Mouse (Mus musculus): ENCODE data around the gene Scn5a. TPM values are rescaled to one million over a fixed set of nuclear protein-coding genes. Genes with fewer than 3 reads are reported as not detected.

The Scn5a gene
- total and polyA plus RNA-seq, 3 experiments: 0.03 TPM; not detected in 2

DNA sequence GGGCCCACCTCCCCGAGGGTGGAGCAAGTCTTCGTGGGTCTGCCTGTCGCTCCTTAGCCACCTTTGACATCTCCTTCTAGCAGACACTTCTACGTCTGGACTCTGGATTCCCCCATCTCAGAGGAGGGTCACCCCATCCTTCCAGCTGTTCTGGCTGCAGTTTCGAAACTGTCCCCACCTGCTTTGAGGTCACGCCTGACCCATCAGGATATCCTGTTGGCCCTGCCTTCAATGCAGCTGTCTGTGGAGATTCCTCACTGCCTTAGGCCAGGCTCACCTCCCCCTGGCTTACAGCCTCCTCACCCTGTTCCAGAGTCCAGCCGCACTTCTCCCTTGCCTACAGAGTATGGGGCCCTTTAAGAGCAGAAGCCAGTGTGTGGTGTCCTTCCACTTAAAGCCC, 79.9 kb downstream of the Scn5a start:
- Histone ChIP-seq H3K4me3 (ENCODE audit: control insufficient read depth in 1 of 2, insufficient read depth in 1 of 2, low read depth in 2 of 2, low read length in 2 of 2) (no peak overlapping the region), H3K9me3 (replicated peaks; ENCODE audit: insufficient read depth, low read length) (no peaks in the 10 kb centered on the region), H3K27ac (ENCODE audit: control insufficient read depth, low read depth, low read length) (no peak overlapping the region), H3K36me3 (ENCODE audit: control insufficient read depth in 1 of 2, insufficient read depth in 2 of 2, low read length in 2 of 2) (no peaks in the 10 kb centered on the region), H3K27me3 (ENCODE audit: control insufficient read depth in 1 of 2, insufficient read depth in 2 of 2, low read length in 2 of 2) (no peaks in the 10 kb centered on the region), H3K79me2 (ENCODE audit: control insufficient read depth, insufficient read depth, low read length, poor library complexity) (no peaks in the 10 kb centered on the region), H3K4me1 (ENCODE audit: control insufficient read depth in 1 of 2, insufficient read depth in 2 of 2, low read length in 2 of 2) (no peaks in the 10 kb centered on the region), H3K9ac (ENCODE audit: control insufficient read depth, low read depth, low read length, poor library complexity, severe bottlenecking) (no peak overlapping the region)
- no peak for DNase-seq (ENCODE audit: low read depth, low spot score)
- TF ChIP-seq EP300 (IDR thresholded peaks at IDR 0.05; ENCODE audit: low read depth in 1 of 2, low read length in 2 of 2): no peak
- TF ChIP-seq UBTF (IDR thresholded peaks at IDR 0.05; ENCODE audit: borderline replicate concordance, insufficient read depth, low read depth, low read length): no peak
- no peak for TF ChIP-seq RAD21 (IDR thresholded peaks at IDR 0.05; ENCODE audit: low read depth, low read length)

DNA sequence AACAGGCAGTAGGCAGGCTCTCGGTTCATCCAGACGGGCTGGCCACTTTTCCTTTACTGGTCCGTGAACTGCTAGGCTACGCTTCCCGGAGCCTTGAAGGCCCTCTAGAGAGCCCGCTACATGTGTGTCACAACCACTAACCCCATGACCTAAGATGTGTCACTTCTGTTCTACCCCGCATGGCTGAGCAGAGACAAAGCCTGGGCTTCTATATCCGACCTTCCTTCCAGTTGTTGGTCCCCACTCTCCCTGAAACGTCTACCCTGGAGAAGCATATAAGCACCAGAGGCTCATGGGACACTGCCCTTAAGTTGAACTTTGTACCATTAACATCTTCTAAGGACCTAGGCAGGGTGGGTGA, 80.6 kb downstream of the Scn5a start:
- no peaks in the 10 kb centered on the region for H3K4me1 ChIP-seq (ENCODE audit: control insufficient read depth in 1 of 2, insufficient read depth in 2 of 2, low read length in 2 of 2)
- H3K4me3 ChIP-seq (ENCODE audit: control insufficient read depth in 1 of 2, insufficient read depth in 1 of 2, low read depth in 2 of 2, low read length in 2 of 2): no peak overlapping the region
- no peak overlapping the region for H3K27ac ChIP-seq (ENCODE audit: control insufficient read depth, low read depth, low read length)
- H3K9me3 ChIP-seq (replicated peaks; ENCODE audit: insufficient read depth, low read length): no peaks in the 10 kb centered on the region
- no peaks in the 10 kb centered on the region for H3K36me3 ChIP-seq (ENCODE audit: control insufficient read depth in 1 of 2, insufficient read depth in 2 of 2, low read length in 2 of 2)
- no peak for DNase-seq (ENCODE audit: low read depth, low spot score)
- H3K27me3 ChIP-seq (ENCODE audit: control insufficient read depth in 1 of 2, insufficient read depth in 2 of 2, low read length in 2 of 2): no peaks in the 10 kb centered on the region
- no peak for TF ChIP-seq UBTF (IDR thresholded peaks at IDR 0.05; ENCODE audit: borderline replicate concordance, insufficient read depth, low read depth, low read length)
- TF ChIP-seq EP300 (IDR thresholded peaks at IDR 0.05; ENCODE audit: low read depth in 1 of 2, low read length in 2 of 2): no peak
- H3K9ac ChIP-seq (ENCODE audit: control insufficient read depth, low read depth, low read length, poor library complexity, severe bottlenecking): no peak overlapping the region
- H3K79me2 ChIP-seq (ENCODE audit: control insufficient read depth, insufficient read depth, low read length, poor library complexity): no peaks in the 10 kb centered on the region

DNA sequence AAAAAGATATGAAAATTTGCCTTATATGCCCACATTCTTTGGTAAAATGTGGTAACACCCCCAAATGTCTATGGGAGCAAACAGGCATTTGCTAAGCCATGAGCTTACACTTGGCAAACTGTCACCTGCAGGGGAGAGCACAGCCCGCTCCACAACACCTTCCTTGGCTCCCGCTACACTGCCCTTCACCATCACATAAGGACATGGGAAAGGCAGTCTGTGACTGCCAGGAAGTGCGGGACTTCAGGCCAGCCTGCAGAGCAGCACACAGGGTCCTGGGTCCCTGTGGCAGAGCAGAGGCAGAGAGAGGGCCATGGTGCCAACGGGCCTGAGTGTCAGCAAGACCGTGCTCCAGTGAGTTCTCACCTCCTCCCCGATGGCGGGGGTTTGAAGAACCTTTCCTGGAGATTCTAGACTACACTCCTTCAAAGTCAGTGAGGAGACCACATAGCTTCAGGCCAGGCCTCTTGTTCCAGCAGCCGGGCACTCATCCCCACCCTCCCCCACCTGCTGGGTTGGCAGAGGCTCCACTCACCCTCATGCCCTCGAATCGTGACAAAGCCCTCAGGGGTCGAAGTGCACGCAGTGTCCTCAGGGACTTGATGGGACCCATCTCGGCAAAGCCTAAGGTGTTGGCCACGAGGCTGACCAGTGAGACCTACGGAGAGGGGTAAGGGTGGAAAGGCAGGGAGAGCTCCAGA, 81.1 kb downstream of the Scn5a start:
- Histone ChIP-seq H3K9me3 (replicated peaks; ENCODE audit: insufficient read depth, low read length) (no peaks in the 10 kb centered on the region), H3K27me3 (ENCODE audit: control insufficient read depth in 1 of 2, insufficient read depth in 2 of 2, low read length in 2 of 2) (no peaks in the 10 kb centered on the region), H3K4me1 (ENCODE audit: control insufficient read depth in 1 of 2, insufficient read depth in 2 of 2, low read length in 2 of 2) (no peaks in the 10 kb centered on the region), H3K9ac (ENCODE audit: control insufficient read depth, low read depth, low read length, poor library complexity, severe bottlenecking) (no peak overlapping the region), H3K27ac (ENCODE audit: control insufficient read depth, low read depth, low read length) (no peak overlapping the region), H3K79me2 (ENCODE audit: control insufficient read depth, insufficient read depth, low read length, poor library complexity) (no peaks in the 10 kb centered on the region), H3K4me3 (ENCODE audit: control insufficient read depth in 1 of 2, insufficient read depth in 1 of 2, low read depth in 2 of 2, low read length in 2 of 2) (no peak overlapping the region), H3K36me3 (ENCODE audit: control insufficient read depth in 1 of 2, insufficient read depth in 2 of 2, low read length in 2 of 2) (no peaks in the 10 kb centered on the region)
- no peak for DNase-seq (ENCODE audit: low read depth, low spot score)
- TF ChIP-seq ZNF384 (IDR thresholded peaks at IDR 0.05; ENCODE audit: low read depth, low read length) (no peak), MAFK (IDR thresholded peaks at IDR 0.05; ENCODE audit: borderline replicate concordance, low read depth, low read length) (no peak), BHLHE40 (IDR thresholded peaks at IDR 0.05; ENCODE audit: borderline replicate concordance, low read depth, low read length) (no peak), E2F4 (IDR thresholded peaks at IDR 0.05; ENCODE audit: borderline replicate concordance, low read depth, low read length) (no peak), ZC3H11A (IDR thresholded peaks at IDR 0.05; ENCODE audit: low read depth, low read length) (no peak), TBP (IDR thresholded peaks at IDR 0.05; ENCODE audit: low read depth, low read length) (no peak), CTCF (IDR thresholded peaks at IDR 0.05 in 2 of 3, conservative IDR thresholded peaks at IDR 0.05 in 1 of 3; ENCODE audit: control insufficient read depth in 1 of 3, insufficient read depth in 1 of 3, low read depth in 2 of 3, low read length in 3 of 3, poor library complexity in 1 of 3, severe bottlenecking in 1 of 3) (no peak), ETS1 (IDR thresholded peaks at IDR 0.05; ENCODE audit: low read depth, low read length) (no peak), MAZ (IDR thresholded peaks at IDR 0.05; ENCODE audit: low read depth, low read length) (no peak), TCF12 (IDR thresholded peaks at IDR 0.05; ENCODE audit: low read depth, low read length) (no peak), KAT2A (conservative IDR thresholded peaks at IDR 0.05; ENCODE audit: low read depth, low read length) (no peak), TAL1 (IDR thresholded peaks at IDR 0.05; ENCODE audit: low read length) (no peak), POLR2AphosphoS2 (IDR thresholded peaks at IDR 0.05; ENCODE audit: low read length) (no peak), MAX (IDR thresholded peaks at IDR 0.05; ENCODE audit: low read length) (no peak), EP300 (IDR thresholded peaks at IDR 0.05; ENCODE audit: low read depth in 1 of 2, low read length in 2 of 2) (no peak), ZKSCAN1 (IDR thresholded peaks at IDR 0.05; ENCODE audit: low read depth, low read length) (no peak), MEF2A (IDR thresholded peaks at IDR 0.05; ENCODE audit: extremely low read depth, insufficient replicate concordance, low read depth, low read length, poor library complexity, severe bottlenecking) (no peak), POLR2AphosphoS5 (IDR thresholded peaks at IDR 0.05; ENCODE audit: borderline replicate concordance, low read depth, low read length) (no peak), USF1 (IDR thresholded peaks at IDR 0.05; ENCODE audit: low read depth, low read length) (no peak), POLR2A (IDR thresholded peaks at IDR 0.05; ENCODE audit: control insufficient read depth in 1 of 2, insufficient read depth in 1 of 2, low read depth in 1 of 2, low read length in 2 of 2, poor library complexity in 1 of 2) (no peak)
